Mouse (Mus musculus) ovary, postnatal 10 days (tissue): ENCODE measurements around the gene BC004004.
"Not testable (repeated sequence)": the region's sequence is repeated elsewhere in the genome, so short reads cannot be mapped to it uniquely, and the experiment has no call there.

Source experiments
- DNase-seq: peaks from one replicate; pipeline ENCODE4 v3.0.0; 2022; ENCODE audit warnings: low spot score

BC004004 gene

DNA sequence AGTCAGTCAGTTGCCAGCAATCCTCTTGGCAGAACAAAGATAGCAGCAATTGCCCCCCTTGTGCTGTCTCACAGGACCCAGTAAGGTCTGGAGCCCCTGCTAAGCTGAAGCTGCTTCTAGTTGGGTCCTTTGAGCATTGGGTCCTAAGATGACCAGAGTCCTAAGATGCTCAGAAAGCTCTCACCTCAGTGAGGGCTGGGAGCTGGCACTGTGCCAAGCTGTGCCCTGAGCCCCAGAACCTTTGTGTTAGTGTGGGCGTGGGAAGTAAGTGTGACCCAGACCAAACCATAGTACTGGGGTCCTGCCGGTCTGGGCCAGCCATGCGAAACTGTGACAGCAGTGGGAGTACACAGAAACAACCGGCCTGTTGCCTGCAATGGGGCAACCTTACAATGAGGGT, 30.7 kb downstream of the BC004004 start:
- DNase-seq, result no peak

DNA sequence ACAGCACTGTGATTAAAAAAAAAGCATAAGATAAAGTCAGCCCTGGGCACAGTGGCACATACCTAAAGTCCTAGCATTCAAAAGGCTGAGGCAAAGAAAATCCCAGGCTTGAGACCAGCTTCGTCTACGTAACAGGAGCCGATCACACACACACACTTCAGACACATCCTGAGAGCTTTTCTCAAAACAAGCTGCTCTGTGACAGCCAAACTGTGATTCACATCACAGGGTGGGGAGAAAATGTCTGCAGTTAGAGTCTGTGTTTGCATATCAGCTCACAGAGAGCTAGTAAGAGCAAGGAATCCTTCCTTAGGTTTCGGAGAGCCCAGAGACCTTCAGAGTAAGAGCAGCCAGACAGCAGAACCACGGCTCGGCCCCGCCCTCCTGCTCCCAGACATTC, 32.3 kb downstream of the BC004004 start:
- no peak for DNase-seq

DNA sequence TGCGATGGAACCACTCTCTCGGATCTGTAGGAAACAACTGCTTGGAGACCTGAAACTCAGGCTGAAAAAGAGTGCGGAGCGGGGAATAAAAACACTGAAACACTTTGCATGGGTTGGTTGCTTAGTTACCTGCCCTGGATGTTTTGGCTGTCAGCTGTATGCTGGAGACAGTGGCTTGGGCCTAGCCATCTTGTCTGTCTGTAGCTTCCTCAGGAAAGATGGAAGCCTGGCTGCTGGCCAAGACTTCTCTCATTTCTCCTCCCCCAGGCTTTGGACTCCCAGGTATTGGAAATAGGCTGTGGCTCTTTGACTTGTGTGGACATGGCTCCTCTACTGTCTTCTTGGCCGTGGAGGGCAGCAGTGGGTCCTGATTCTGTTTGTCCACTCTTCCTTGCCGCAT, 32.8 kb downstream of the BC004004 start:
- no peak for DNase-seq

DNA sequence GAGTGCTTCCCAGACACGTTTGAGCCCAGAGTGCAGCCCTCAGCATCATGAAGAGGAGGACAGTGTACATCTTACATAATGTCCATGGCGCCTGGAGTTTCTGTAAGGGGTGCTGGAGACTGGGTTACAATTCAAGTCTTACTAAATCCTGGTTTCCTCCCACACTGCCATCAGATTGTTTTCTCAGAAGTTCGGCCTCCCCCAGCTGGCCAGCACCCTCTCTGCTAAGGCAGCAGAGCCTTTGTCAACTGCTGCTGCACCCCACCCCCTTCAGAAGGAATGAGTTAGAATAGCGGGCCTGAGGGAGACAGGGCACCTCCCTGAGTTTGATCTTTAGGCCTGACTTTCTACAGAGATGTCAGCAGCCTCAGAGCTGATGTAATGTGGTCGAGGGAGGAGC, 33.6 kb downstream of the BC004004 start:
- DNase-seq, result no peak

DNA sequence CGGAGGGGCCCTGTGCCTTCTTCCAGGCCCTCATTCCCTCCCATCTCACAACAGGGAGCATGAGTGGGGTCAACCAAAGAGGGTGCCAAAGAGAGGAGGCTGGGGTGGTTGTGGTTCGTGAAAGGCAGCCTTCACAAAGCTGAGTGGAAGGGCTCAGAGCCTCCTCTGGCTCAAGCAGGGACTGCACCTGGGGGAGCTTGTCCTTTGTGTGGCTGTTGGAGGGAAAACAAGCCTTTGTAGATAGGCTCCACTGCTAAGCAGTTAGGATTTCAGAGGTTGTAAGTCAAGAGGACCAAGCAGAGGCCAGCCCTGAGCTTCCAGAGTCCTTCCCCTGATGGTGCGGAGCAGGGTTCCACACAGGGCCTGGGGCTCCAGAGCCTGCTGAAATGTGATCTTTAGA, 34.5 kb downstream of the BC004004 start:
- no peak for DNase-seq

DNA sequence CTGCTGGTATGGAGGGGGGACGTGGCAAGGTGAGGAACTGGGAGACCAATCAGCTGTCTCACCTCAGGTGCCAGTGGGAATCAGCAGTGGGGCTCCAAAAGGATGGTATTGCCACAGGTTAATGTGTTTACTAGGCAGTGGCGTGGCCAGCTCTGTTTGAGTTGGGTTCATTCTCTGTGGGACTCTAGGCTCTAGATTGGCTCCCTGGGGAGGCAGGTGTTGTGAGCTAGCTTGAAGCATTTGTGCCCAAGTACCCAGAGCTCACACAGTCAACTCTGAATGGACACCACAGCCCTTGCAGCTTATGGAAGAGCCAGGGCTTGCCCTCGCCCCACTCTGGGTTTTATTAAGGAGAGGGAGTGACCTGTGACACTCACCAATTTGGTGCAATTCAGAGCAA, 35.3 kb downstream of the BC004004 start:
- no peak for DNase-seq

DNA sequence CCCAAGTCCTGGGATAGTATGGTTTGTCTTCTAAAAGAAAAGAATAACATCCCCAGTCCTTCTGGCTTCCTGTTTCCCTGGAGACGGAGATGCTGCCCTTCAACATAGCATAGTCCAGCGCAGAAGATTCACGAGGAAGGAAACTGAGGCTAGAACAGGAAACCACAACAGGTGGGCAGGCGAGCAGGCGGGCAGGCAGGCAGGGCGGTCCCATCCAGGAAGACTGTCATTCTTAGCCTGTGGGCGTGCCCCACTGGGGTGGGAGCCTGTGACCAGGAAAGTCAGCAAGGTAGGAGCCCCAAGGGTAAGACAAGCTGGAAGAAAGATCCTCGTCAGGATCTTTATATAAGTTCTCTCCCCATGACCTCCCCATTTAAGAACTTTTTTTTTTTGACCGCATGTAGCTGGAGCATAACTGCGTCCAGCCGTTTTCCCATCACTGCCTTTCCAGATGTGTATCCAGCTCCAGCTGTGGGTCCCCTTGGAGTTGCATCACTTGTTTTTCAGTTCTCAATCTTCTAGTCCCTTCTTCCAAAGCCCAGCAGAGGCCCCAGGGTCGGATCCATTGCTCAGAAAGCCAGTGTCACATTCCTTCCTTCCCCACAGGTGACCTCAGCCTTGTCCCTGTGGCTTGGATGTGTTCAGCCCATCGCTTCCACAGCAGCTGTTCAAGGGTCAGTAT, 35.9 kb downstream of the BC004004 start:
- no peak for DNase-seq

DNA sequence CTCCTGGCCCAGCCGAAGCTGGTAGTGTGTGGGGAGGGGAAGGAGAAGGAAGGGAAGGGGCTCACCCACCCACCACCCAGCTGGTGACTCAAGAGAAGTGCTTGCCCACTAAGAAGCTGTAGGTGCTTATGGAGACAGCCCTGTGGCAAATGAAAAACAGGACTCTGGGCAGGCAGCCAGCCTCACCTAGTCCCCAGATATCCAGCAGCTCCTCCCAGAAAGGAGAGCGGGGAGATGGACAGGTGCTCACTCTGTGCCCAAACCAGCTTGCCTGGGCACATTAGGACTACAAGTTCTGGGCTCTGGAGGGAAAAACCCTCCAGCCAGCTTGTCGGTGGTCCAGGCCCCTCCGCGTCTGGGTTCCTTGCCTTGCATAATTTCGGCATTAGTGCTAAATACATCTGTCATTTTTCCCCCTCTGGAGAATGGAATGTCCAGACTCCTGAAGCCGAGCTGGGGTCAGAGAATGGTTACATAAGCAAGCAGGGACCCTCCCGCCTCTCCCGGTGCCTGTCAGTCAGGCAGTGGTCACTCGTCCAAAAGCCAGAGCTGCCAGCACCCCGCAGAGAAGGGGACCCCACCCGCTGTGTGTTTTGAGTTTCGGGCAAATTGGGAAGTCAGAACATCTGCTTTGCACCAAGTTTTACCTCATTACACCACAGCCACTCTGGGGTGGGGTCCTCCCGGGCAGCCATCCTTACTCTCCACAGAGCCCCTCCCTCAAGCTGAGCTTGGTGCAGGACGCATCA, 36.6 kb downstream of the BC004004 start:
- no peak for DNase-seq

DNA sequence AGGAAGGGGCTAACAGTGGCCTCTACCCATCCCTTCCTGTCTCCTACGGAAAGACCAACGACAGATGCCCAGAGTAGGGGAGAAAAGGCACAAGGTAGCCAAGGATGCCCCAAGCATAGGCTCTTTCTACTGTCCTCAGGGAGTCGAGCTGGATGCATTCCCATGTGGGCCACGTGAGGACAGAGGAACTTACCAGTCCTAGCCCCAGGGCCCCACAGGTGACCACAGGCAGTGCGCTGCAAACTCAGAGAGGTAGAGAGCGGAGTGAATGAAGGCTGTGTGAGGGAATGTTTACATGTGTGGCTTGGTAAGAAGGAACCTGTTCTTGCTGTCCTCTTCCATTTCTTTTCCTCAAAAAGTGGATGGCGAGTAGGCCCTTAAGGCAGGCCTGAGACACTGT, 37.3 kb downstream of the BC004004 start:
- DNase-seq, result no peak

DNA sequence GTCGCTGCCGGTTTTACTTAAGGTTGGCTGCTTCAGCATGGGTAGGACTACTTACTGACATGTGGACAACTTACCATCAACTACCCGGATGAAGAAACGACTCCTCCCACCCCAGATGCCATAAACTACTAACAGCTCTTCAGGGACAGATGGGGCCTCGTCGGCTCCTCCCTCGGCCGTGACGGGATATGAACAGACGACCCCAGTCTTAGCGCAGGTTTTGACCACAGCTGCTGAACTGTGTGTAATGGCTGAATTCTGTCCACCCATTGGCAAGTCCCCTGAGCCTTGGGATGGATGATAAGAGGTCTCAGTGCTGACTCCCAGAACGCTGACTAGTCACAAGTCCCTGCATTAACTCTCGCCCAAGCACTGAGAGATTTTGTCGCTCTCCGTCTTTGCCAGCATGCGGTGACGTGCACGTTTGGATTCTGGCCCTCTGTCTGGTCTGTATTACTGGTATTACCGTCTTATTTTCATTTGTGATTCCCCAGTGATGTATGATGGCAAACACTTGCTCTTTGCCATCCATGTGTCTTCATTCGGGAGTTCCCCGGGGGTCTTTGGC, 41.6 kb downstream of the BC004004 start:
- no peak for DNase-seq

DNA sequence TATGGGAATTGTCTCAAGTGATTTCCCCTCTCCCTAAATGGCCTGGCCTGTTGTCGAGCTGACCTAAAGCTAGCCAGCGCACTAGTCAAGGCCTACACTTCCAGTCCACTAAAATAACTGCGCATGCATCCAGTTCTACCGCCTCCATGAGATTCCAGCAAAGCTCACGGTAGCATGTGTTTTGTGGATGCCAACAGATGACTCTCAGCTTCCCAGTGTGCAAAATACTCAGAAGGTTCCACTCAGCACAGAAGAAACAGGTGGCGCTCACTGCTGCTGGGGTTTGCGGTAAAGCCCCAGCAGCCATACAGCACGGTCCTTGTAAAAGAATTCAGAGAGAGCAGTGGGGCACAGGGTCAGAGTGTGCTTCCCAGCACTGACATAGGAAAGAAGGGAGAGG, 43.0 kb downstream of the BC004004 start:
- no peak for DNase-seq

DNA sequence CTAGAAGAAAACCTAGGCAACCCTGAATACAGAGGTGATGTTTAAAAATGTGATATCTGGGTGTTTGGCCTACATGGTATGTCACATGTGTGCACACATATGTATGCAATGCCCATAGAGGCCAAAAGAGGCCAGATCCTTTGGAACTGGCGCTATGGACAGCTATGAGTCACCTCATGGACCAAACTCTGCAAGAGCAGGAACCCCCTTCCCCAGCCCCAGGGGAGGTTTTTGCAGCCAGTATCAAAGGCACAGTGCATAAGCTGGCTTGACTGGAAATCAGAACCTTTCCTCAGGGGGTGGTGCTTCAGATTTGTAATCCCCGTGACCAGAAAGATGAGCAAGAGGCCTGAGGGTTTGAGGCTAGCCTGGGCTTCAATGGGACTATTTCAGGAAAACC, 43.5 kb downstream of the BC004004 start:
- DNase-seq, result no peak

DNA sequence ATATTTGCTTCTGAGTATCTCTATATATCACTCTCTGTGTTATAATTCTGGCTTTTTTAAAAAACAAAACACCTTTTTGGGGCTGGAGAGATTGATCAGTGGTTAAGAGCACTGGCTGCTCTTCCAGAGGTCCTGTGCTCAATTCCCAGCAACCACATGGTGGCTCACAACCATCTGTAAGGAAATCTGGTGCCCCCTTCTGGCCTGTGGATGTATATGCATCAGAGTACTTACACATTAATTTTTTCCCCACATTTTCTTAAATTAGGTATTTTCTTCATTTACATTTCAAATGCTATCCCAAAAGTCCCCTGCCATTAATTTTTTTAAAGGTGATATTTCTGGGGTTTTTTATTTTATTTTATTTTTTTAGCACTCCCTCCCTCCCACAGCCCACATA, 44.7 kb downstream of the BC004004 start:
- no peak for DNase-seq

DNA sequence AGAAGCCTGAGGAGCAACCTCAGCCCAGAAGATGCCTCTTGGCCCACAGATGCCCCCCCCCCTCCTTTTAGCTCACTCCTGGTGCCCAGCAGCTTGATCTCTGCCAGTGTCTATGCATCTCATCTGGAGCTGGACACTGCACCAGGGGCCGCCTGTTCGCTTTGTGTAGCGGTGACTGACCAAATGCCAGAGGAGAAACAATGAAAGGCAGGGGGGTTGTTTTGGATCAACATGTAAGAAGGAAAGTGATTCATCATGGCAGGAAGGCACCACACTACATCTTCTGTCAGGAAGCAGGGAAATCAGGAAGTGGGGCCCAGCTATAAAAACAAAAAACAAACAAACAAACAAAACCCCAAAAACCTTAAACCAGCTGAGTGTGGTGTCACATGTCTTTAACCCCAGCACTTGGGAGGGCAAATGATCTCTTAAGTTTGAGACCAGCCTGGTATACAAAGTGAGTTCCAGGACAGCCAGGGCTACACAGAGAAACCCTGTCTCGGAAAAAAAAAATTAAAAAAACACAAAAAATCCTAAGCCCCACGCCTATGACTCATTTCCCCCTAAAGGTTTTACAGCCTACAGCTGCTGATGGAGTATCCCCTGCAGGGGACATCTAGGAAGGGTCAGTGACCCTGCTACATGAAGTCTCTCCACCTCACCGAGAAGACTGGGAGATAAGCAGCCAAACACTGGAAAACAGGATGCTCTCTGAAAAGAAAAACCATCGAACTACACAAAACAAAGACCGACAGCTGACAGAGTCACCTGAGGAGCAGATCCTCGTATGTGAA, 47.3 kb downstream of the BC004004 start:
- no peak for DNase-seq

DNA sequence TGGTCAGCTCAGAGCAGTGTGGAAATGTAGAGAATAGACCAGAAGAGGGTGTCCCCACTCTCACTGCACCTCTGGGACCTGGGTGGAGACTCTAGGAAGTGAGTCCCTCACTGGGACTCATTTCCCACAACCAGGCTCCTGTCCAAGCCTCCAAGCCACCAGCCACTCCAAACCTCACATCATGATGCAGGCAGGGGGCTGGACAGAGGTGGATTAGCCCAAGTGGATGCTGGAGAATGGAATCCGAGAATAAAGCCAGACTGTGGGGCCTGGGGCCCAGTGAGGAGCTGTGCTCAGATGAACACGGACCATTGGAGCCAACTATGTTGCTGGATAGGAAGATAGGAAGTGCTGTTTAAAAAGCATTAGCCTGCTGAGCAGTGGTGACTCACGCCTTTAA, 48.3 kb downstream of the BC004004 start:
- DNase-seq, result no peak

DNA sequence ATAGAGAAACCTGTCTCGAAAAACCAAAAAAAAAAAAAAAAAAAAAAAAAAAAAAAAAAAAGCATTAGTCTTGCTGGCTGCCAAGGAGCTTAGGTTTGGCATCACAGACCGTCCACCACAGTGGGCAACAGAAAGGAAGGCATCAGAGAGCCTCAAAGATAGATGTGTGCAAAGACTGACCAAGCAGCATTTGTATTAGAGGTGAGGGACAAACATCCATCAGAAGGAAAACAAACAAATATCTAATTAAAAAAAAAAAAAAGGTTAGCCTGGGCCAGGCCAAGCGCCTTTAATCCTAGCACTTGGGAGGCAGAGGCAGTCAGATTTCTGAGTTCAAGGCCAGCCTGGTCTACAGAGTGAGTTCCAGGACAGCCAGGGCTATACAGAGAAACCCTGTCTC, 48.8 kb downstream of the BC004004 start, which contains the start of gene Pi16:
Gene Pi16, plus strand, starts transcription at position 301 of the 400 bp plus-strand sequence.
- not testable (repeated sequence) for DNase-seq

DNA sequence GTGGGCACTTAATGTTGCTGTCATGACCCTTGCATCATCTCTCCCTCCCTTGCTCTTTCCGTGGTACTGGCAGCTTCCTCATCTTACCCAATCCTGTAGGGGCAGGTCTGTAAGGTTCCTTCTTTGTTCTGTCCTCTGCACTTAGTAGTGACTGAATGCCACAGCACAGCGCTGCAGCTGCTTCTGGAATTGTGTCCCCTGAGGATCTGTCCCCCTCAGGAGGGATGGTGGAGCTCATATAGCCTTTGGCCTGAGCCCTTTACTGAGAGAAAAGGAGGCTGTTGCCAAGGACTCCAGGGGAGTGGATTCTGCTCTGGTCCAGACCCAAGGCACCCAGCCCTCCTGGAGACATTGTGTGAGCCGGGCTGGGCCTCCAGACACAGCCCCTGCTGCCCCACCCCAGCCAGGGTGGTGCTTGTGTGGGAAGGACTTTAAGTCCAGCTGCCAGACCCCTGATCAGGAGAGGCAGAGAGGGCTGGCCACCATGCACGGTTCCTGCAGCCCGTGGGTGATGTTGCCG, 50.2 kb downstream of the BC004004 start:
- no peak for DNase-seq

DNA sequence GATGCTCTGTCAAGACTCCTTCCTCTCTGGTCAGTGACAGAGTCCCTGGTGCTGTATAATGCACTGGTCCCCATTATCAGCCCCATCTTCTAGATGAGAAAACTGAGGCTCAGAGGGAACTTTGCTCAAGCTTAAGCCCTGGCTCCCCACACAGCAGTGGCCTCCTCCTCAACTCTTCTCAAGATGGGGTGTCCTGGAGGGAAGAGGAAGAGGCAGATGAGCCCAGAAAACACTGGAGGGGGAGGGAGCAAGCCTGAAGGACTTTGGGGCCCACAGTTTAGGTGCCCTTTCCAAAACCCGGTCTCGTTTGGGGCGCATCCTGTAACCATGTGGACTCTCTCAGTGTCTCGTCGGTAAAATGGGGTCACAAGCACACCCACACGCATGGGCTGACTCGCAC, 50.9 kb downstream of the BC004004 start:
- DNase-seq, result no peak

DNA sequence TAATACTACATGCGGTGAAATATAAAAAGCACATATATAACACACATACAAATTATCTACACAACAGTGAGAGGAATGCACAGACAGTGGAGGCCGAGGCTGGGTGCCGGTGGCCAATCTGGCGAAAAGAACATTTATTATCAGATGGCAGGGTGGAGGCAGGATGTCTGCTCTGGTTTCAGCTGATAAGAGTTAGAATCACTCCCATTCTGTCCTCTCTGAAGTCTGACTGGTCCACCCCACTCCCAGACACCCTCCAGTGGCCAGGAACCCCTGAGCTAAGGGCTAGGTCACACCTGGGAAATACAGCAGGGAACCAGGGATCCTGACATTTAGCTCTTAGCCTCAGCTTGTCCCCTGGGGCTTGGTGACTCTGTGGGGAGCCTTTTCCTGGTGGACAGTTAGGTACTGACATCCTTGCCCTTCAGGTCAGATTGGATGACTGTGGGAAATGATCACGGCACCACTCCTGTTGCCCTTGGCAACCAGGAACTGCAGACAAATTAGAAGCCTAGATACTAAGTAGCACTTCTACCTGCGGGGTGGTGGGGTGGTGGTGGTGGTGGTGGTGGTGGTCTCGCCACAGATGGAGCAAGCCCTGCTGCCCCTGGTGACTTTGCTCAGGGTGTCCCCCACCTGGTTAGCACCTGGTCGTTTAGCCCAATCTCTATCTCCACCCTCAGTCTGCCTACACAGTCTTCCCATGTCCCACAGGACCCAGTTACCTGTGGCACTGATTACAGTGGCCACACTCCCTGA, 51.5 kb downstream of the BC004004 start:
- no peak for DNase-seq

DNA sequence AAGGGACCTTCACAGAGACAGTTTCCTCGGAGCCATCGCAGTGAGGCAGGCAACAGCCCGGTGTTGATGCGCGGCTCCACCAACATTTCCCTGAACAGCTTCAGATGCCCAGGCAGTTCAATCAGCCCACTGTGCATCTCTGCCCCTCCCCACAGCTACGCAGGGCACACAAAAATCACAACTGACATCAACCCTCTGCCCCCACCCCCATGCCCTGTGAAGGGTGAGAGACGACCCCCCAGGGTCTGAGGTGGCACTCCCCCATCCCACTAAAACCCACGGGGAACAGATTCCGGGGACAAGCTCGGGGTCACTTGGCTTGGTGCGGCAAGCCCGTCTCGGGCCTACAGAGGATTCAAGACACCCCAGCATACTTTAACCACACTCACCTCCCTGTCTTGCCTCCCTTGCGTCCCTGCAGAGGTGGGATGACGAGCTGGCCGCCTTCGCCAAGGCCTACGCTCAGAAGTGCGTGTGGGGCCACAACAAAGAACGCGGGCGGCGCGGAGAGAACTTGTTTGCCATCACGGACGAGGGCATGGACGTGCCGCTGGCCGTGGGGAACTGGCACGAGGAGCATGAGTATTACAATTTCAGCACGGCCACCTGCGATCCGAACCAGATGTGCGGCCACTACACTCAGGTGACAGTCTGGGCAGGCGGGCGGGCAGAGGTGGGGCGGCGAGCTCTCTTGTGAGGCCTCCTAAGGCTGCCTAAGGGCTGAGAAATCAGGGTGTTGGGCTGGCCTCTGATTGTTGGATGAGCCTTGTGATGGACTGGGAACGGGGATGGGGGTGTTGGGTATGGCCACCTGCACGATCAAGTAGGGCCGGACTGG, 53.4 kb downstream of the BC004004 start:
- DNase-seq, result no peak

DNA sequence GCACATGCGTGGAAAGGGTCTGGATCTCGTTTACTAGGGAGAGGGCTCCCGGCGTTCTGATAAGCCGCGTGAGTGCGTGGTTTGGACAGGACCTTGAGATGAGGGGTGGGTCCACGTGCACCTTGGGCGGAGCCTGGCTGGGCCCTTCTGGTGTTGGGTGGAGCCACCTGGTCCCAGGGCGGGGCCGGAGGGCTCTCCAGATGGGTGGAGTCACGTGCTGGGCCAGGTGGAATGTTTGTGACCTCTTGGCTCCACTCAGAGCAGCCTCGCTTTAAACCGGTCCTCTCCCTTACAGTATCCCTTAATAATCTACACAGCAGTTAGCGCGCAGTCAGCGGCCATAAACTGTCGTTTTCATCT, 54.0 kb downstream of the BC004004 start:
- DNase-seq, result no peak
